Mouse (Mus musculus) stomach, postnatal 0 days (tissue): ENCODE results near the gene Card10.

Experiments used
- CTCF ChIP-seq: IDR thresholded peaks from 2 replicates; pipeline ENCODE4 v1.5.1; 2016; ENCODE audit warnings: antibody characterized with exemption, low read depth, mild to moderate bottlenecking, moderate library complexity
- EP300 ChIP-seq: optimal IDR thresholded peaks from 2 replicates; pipeline ENCODE3; 2016; ENCODE audit warnings: antibody characterized with exemption

DNA sequence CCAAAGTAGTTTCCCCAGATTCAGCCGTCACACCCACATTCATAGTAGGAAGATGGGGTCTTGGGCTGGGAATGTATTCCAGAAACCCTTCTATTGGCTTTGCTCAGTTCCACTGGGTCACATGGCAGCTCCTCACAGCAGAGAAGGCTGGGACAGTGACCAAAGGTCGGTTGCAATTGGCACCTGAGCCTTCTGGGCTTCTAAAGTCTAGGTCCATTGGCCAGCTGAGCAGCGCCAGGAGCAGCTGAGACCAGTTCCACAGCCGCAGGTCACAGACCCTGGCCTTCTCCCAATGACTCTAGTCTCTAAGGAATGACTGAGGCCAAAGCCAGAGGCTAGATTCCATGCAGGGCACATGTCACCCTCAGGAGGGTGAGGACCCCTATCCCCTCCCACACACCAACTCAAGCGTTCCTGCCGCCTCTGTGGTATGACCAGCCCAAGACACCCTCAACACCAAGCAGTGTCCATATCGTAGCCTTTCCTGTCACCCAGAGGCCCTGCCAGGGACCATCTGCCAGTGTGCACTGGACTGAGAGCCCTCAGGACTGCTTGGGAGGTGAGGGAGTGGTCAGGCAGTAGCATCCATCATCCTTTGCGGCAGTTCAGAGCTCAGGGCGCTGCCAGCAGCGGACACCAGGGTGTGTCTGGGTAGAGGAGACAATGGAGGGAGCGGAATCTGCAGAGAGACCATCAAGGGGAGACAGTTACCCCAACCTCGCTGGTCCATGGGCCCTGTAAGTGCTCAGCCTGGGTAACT lies 46.7 kb downstream of the Card10 start:
- TF ChIP-seq EP300: no peak
- no peak for TF ChIP-seq CTCF
